Mouse (Mus musculus): ENCODE measurements around the gene B3gat1. TPM values are rescaled to one million over a fixed set of nuclear protein-coding genes. Genes with fewer than 3 reads are reported as not detected.

The B3gat1 gene
- 1 to 10 TPM; 1.3 to 3.0 TPM for total RNA-seq (2021)
- long read RNA-seq, experiment 1: 0 reads
- long read RNA-seq, experiment 2: 0 reads

DNA sequence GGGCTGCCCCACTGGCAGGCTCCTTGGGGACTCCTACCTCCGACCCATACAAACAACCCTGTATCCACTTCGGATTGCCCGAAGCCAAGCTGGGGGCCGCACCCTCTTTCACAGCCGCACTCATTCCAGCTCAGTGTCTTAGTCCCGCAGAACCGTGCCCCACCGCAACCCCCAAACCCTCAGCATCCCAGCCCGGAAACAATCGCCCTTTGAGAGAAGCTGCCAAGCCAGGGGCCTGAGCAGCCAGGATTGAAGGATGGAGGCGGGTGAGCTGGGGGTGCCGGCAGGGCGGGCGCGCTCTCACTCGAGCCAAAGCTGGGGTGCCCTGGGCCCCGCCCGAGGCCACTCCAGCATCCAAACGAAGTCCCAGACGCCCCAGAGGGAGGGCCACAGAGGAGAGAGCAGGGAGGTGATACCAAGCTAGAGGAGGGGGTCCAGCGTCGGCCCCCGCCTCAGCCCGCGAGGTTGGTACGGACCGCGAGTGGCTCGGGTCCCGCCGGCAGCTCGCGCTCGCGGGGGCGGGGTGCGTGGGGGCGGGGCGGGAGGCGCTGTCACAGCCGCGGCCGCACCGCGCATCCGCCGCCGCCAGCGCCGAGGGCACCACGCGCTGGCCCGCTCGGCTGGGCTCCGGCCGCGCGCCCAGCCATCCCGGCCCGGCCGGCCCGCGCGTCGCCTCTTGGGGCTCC, at the start of gene B3gat1:
Gene B3gat1 (plus strand): TSS at position 523 of the 686 bp plus-strand sequence.
- DNase-seq: peak; percentile 34

GRCm38 (mm10) chr9:26689171-26689570, 44.4 kb upstream of the B3gat1 start:
- DNase-seq: no peak

DNA sequence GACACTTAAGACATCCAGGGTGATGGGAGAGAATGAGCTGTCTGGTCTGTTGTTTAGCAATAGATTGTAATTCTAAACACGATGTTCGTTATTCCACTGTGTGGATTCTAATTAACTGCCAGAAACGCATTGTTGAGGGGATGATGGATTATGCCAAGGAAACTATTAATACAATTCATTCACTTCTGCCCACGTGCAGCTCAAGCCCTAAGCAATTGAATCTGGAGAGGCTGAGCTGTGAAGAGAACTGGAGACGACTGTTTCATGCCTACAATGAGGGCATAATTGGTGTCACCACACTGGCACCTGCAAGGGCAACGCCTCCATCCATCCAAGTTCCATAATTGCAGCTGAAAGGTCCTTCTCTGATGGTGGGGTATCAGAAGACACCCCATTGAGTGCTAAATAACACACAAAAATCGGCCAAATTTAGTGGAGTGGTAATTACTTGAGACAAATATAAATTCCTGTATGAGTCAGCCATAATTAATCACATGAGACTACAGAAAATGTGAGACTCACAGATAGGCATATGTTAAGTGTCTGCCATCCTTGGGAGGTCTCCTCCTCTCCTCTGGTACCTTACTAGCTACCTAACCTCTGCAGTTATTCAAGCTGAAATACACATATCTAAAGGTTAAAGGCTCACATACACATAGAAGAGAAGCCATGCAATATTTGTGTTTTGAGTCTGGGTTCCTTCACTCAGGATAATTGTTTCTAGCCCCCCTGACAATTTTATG, 43.4 kb upstream of the B3gat1 start:
- DNase-seq: no peak

GRCm38 (mm10) chr9:26692641-26693040, 40.9 kb upstream of the B3gat1 start:
- no peak for DNase-seq

DNA sequence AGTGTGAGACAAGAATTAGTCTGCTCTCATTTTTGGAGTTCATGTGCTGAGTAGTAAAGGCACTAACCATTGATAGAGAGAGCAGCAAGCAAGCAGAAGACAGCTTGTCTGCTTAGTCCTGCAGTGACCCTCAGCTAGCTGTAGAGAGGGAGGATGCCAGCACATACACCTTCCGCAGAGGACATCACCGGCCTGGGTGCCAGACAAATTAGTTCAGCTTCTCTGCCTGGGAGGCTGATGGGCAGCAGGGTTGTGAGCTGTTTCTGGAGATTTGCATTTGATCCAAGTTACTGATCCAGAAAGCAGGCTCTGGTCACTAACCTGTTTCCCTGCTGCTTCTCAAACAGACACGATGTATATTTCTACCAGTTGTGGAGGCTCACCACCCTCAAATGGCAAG, 38.9 kb upstream of the B3gat1 start:
- DNase-seq: no peak

DNA sequence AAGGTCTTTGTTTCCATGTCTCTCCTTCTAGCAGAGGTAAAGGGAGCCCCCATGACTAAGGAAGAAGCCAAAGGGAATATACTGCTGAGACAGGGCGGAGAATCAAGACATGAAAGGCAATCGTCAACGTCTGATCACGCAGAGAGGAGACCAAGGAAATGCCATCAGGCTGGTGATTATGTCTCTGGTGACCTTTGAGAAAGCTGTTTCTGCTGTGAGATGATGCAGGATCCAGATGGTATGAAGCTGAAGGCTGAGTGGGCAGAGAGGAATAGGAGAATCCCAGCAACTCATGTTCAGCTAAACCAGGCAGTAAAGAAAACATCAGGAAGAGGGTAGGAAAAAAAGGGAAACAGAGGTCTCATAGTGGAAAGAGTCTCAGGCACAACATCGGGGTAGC, 38.4 kb upstream of the B3gat1 start:
- no peak for DNase-seq

DNA sequence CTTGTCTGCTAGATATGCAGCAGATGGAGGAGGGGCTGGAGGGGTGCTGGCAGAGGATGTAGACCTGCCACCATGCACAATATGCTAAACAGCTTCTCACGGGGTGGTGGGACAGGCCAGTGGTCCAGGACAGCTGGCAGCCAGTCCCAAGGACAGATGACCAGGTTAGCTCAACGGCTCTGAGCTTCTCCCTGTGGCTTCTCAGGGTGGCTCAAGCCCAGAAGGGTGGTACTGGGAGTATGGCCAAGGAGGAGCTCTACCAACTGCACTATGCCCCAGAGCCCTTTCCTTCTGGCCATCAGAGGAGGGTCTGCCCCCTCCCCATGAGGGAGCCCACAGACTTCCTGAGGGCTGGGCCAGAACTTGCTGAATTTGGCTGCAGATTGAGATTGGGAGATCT, 35.2 kb upstream of the B3gat1 start:
- no peak for DNase-seq

GRCm38 (mm10) chr9:26700329-26700728, 33.2 kb upstream of the B3gat1 start:
- DNase-seq: no peak

GRCm38 (mm10) chr9:26718388-26718787, 15.1 kb upstream of the B3gat1 start:
- DNase-seq: no peak

- DNase-seq: no peak
These were observed 11.8 kb upstream of the B3gat1 start for GRCm38 (mm10) chr9:26721771-26722170.

- no peak for DNase-seq
These were observed 7.8 kb upstream of the B3gat1 start for GRCm38 (mm10) chr9:26725709-26726108.

DNA sequence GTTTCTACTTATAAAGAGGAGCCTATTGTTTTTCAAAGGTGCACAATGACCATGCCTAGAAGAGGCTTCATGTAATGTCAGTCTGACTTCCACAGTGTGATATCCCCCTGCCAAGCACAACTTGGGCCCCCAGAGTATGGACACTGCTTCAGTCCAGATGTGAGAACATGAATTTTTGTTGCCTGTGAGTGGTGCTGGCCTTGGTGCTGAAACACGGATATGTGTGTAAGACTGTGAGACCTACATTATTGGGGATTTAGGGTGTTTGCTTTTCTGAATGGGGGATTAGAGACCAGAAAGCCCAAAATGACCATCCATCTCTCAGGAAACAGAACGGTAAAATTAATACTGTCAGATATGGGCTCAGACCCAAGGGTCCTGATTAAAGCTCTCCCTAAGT, 6.1 kb upstream of the B3gat1 start:
- DNase-seq: peak; percentile 56

DNA sequence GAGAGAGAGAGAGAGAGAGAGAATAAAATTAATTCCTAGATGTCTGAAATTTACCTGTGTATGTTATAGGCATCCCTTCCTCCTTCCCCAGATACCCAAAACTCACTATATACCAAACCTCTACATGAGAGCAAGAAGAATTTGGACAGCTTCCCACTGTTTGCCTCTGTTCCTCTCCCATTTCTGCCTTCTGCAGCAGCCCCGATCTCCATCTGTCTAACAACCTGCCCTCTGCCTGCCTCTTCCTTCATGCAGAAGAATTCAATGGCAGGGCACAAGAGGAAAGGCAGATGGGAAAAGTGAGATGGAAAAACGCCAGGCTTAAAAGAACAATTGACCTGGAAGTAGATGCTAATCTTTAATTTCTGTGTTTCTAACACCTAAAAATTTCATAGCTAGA, 5.0 kb upstream of the B3gat1 start:
- no peak for DNase-seq

DNA sequence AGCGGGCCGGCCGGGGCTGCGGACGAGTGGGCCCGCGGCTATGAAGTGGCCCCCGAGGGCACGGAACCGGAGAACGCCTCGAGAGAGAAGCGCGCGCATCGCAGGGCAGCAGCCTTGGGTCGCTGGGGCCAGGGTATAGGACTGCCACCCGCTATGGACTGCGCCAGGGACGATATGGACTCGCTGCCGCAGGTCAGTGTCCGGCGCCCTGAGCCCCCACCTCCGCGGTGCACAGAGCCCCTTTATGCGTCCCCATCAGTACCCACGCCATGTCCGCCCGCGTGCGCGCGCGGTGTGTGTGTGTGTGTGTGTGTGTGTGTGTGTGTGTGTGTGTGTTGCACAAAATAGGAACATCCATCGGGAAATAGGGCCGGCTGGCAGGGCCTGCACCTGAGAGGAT, 458 bp downstream of the B3gat1 start:
- DNase-seq: no peak

GRCm38 (mm10) chr9:26737116-26737515, 3.6 kb downstream of the B3gat1 start:
- no peak for DNase-seq

DNA sequence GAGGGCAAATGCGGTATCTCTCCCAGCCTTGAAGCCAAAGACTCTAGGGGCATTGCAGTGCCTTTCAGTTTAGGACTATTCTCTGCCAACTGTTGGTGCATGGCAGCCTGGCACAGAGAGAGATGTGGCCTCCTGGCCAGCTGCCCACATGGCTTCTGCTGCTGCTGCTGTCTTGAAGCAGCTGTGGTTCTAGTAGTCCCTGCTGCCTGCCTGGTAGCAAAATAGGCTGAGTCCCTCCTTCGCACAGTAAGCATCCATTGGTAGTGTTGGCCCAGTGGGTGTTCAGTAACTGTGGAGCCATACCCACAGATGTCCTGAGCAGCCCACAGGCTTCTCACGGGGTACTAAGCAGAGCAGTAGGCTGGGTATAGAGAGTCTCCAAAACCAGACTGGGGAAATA, 9.3 kb downstream of the B3gat1 start:
- DNase-seq: no peak

GRCm38 (mm10) chr9:26747121-26747520, 13.6 kb downstream of the B3gat1 start:
- DNase-seq: no peak

GRCm38 (mm10) chr9:26748893-26749292, 15.4 kb downstream of the B3gat1 start:
- no peak for DNase-seq

DNA sequence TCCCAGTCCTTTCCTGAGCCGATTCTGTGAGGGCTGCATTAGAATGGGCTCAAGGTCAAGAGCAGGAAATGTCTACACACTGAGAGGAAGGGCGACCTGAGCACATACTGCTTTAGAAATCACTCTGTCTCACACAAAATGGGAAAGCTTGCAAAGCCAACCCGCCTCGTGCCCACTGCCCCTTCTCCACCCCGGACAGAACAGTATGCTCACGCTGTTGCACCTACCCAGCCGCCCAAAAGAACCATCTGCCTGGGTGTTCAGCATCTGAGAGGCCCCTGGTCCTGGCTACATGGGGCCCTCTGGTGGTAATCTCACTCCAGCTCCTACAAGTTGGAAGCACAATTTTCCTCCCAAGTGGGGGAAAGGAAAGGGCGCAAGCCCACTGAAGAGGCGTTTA, 26.6 kb downstream of the B3gat1 start:
- peak; percentile 48 for DNase-seq

GRCm38 (mm10) chr9:26760576-26760975, 27.0 kb downstream of the B3gat1 start:
- DNase-seq: no peak

GRCm38 (mm10) chr9:26762477-26762876, 28.9 kb downstream of the B3gat1 start:
- DNase-seq: no peak

- DNase-seq: no peak
These were observed 34.7 kb downstream of the B3gat1 start for GRCm38 (mm10) chr9:26768181-26768580.

DNA sequence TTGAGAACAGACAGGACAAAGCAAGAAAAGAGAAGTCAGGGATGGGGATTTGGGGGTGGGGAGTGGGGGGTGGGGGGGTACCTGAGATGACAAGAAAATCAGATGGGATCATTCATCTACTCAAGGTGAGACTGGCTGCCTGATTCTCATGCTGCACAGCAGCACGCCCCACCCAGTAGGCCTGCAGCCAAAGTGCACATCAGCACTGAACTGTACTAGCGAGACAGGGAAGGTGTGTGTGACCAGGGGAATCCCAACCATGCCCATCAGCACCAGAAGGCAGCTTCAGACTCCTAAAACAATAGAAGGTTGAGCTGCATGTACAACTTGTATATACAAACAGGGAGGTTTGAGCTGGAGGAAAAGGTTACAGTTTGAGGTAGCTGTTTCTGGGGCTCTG, 42.2 kb downstream of the B3gat1 start:
- no peak for DNase-seq
